Mouse (Mus musculus) gastrocnemius, adult 8-10 months (tissue): ENCODE data around the gene Slc13a4. TPM values are rescaled to one million over a fixed set of nuclear protein-coding genes. Genes with fewer than 3 reads are reported as not detected.

Experiments used
- DNase-seq, 2 experiments: peaks; one replicate each; pipeline ENCODE4 v3.0.0; 2022; ENCODE audit warnings: low spot score in 2 of 2
- total RNA-seq, 4 experiments: library from RNA; stranded (reverse); gene quantifications; 2 replicates each; pipeline ENCODE4 v1.2.4; 2022

Slc13a4 gene
- total RNA-seq, 4 experiments from 2014 or later: not detected

DNA sequence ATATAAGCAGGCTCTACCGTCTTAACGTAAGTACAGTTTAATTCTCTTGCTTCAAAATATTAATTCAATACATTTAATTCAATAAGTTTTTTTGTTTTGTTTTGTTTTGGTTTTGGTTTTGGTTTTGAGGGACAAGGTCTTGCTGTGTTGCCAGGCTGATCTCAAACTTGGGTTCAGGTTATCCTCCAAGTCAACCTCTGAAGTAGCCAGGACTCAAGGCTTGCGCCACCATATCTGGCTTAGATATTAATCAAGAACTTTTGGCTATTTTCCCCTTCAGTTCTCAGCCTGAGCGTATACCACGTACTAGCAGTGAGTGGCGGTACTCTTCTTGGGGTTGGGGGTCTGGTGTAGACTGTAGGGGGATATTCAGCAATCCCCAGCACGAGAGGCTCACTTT lies 5.3 kb downstream of the Slc13a4 start:
- DNase-seq: no peak

DNA sequence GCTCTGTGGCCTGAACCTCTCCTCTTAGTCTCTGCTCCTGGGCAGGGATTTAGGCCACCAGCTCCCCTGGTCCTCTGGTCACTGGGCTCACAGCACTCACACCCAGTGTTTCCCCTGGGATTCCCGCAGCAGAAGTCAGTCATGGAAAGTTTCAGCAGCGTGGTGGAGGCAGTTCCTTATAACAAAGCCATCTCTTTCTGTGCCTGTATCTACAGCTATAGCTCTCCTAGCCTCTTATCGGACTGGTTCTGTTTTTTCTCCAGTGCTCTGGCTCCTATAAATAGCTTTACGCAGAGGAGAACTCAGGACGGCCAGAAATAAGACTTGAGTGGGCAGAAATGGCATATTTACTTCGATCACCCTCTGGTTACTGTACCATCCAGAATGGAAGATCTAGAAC lies 9.6 kb downstream of the Slc13a4 start:
- DNase-seq: no peak

DNA sequence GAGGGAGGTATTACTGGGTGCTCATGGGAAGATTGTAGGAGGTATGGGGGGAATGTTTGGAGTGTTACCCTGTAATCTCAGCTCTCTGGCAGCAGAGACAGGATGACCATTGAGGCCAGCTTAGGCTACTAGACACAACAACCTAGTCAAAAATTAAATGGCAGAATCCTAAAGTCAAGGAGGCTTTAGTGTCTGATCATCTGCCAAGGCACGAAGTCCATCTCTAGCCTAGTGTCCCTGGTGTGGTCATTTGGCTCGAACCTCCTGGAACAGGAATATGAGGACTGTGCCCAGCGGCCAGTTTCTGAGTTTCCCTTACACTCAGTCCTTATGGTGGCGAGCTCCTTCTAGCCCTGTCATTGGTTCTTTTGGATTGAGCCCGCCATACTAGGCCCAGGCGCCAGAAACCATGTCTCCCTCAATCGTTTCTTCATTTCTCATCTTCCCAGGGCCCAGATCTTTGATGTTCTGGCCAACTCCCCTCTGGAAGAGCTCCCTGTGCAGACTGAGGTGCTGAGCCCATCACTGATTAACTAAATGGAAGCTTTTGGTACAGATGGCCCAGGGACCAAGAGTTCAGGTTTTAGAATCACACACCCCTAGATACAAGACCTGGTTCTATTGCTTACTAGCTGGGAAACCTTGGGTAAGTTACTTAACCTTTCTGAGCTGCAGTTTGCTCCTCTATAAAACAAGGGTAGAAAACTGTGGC lies 10.3 kb downstream of the Slc13a4 start:
- no peak for DNase-seq

DNA sequence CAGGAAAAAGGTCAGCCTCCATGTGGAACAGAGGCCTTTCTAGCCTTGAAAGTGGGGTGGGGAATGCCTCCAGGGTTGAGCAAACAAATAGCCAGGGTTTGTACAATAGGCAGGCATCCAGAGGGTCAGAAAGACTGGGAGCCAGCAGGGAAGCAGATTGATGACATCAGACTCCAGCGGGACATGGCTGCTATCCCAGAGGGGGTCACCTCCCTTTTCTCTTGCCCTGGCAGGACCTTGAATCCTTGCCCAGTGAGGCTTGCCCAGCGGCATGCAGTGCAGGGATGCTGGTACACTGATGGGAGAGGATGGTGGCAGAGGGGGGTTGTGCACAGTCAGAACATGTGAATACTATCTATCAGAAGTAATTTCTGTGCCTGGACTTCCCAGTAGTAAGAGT lies 10.9 kb downstream of the Slc13a4 start:
- DNase-seq: no peak

DNA sequence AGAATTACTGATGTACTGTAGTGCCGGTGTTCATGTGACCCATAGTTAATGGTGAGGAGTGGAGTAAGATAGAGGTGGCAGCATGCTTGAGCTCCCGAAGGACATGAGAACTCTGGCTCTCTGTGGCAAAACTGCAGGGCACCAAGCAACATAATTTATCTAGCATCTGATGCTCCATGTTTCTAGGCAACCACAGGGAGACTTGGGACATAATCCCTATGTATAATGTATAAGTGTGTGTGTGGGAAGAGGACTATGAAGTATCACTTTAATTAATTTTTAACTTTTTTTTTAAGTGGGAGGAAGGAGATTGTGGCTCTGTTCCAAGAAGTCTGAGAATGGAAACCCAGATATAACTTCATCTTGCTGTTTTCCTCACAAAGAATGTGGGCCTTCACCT lies 13.0 kb downstream of the Slc13a4 start:
- no peak for DNase-seq

DNA sequence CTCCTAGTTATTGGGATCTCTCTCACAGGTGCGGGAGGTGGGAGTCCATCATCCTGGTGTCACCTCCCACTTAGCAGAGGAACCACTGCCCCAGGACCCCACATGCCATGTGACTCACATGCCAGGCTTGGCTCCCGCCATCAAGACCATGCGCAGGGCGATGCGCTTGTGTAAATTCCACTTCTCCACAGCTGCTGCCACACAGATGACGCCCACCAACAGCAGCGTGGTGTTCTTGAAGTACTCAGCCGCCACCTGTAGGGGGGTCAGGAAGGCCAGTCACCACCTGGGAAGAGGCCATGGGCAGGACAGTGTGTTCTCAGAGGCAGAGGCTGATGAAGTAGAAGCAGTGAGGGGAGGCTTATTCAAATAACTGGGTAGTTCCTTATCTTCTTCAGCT lies 18.3 kb downstream of the Slc13a4 start:
- no peak for DNase-seq

DNA sequence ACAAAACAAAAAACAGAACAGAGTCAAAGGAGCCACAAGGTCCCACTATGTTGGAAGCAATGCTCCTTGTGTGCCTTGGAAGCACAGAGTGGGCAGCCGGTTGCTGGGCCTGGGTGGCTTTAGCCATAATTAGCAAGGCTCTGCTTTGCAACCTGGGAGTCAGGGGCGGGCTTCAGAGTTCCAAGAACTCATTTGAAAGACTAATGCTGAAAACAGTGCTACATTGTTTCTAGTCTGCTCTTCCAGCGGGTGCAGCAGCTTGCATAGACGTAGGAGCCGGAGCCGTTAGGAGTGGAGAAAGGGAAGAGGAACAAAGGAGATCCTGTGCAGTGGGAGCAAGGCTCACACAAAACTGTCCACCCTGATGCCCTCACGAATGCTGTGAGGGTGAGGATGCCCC lies 19.0 kb downstream of the Slc13a4 start:
- DNase-seq: no peak

DNA sequence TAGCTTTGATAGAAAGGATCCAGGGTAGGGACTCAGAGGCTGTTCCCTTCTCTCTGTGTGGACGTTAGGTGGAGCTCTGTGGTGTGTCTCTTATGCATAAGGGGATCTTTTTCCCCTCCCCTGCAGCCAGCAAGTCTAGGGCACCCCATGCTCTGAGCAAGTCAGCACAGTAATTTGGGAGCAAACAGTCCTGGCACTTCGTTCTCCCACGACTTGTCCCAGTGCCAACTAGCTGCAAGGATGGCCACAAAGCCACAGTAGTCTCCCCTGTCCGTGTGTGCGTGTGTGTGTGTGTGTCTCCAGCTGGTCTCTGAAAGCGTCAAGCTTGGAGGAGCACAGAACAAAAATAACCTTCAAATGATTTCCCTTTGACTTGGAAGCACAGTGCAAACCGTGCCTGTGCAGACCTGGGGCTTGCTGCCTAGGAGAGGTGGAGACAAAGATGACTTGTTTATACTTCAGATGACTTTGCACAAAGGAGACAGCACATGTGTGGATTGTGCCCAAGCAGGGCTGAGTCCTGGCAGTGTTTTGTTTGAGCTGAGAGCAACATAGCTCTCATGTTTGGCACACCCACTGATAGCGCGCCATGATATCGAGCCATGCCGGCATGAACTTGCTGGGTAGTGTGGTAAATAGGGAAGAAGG lies 19.7 kb downstream of the Slc13a4 start:
- DNase-seq: no peak

DNA sequence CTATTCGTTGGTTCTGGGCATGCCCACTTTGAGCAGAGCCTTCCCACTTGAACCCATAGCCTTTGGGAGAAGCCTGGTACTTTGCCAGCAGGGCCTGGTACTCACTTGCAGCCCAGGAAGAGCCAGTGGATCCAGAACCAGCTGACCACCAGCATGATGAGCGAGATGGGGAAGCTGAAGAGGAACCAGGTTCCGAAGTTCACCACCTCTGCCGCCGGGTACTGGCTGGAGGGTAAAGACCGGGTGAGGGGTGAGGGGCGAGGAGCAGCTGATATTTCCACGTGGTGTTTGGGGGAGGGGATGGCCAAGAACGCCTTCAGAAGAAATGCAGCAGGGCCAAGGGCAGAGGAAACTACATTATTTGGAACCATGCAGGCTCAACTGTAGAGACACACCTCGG lies 28.6 kb downstream of the Slc13a4 start:
- DNase-seq: no peak

DNA sequence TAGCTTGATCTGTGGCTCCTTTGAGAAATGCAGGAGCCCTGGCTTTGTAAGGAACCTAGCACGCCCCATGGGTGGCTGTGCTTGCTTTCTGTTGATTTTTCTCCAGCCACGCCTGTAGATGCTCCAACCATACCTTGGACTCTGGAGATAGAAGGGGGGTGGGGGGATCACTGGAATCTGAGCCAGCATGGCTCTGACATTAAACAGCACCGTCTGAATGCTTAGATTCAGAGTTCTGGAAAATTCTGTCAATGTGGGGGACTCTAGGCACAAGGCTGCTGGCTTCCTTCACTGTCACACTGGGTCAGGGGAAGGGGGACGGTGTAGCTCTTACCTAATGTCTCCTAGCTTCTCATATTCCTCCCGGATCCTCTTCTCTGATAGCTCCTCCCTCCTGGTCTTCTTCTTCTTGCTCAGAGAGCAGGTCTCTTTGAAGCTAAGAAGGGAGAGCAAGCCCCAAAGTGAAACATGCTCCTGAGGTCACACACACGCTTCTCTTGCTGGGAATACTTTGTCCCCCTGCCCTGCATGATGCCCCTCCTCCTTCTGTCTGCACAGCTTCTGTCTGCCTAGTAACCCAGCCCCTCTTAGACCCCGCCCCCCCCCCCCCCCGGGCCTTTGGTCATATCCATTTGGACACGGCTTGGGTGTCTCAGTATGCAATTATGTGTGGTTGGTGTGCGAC lies 29.9 kb downstream of the Slc13a4 start:
- DNase-seq: no peak

DNA sequence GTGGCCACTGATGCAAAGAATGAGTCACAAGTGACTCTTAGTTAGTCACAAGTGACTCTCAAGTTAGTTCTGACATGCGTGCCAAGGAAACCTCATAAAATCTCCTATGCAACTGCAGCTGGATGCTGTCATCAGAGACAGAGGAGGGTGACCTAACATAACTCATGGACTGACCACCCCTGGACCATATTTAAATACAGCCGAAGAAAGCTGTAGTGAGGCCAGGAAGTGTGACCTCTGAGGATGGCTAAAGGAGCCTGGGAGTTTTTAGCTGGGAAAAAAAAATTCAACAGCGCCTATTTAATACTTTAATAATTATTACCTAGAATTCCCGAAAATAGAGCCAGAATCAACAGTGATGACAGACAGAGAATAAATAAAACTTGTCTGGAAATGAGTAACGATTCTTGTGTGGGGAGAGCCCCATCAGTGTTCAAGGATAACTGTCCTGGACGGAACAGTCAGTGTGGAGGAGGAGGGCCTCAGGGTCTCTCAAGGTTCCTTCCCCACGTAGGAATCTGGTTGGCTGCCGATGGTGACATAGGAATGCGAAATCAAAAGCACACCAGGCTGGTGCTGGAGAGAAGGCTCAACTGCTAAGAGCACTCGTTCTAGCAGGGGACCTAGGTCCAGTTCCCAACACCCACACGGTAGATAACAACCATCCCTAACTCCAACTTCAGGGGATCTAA lies 34.4 kb downstream of the Slc13a4 start:
- no peak for DNase-seq

DNA sequence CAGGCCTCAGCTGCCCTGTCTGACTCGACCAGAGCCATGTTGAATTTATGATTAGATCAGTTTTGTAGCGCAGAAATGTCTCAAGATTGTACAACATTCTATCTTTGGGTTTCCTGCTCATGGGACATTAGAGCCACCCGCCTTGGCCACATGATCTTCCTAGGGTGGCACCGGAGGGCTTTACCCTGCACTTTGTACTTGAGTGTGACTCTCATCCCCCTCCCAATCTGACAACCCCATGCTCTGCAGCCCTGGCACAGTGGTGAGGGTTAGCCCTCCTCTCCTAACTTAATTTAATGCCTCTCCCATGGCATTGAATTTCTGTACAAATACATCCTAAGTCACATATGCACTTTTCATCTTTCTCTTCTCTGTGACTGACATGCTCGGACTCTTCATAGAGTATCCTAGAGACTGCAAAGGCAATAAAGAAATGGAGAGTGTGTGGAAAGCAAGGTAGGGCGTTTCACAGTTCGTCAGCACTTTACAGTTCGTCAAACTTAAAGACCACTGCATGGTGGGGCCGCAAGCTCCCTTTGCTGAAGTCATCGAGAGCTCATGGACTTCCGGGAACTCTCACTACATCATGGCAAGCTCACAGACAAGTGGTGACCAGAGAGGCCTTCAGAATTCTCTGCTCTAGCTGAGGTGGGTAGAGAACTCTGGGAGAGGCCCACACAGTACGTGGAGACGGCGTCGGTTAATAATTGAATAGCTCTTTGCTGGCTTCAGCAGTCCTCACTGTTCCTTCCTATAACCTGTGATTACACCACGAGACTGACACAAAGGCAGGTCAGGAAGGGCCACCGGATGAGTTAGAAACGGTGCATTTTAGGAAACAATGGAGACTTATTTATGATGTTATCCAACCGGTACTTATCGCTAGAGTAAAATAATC lies 35.8 kb downstream of the Slc13a4 start:
- no peak for DNase-seq

DNA sequence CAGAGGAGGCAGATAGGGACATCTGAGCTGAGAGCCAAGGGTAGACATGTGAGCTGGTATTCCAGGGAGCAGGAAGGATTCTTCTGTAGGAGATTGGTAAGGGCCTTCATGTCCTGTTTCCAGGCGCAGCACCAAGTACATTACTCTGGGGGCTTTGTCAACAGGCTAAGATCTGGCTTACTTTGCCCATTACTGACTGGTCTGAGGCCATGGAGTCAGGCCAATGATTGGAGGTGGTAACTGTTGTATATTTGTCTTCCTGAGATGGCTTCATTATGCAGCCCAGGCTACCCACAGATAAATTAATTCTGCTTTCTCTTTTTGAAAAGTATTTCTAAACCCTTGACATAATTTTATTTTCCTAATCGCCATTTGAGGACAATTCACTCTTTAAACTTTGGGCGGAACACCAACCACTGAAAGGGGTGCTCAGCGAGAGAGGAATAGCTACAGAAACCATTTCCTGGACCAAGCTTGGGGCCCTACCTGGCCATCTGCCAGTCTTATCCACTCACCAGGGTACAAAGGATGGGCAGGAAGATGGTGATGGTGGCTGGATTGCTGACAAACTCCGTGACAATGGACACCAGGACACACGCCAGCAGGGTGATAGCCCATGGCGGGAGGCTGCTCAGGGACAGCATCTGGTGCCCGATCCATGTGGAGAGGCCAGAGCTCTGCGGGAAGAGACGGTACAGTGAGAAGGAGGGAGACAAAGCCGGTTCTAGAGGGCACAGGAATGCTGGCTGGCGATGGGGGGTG lies 36.7 kb downstream of the Slc13a4 start:
- DNase-seq: no peak

DNA sequence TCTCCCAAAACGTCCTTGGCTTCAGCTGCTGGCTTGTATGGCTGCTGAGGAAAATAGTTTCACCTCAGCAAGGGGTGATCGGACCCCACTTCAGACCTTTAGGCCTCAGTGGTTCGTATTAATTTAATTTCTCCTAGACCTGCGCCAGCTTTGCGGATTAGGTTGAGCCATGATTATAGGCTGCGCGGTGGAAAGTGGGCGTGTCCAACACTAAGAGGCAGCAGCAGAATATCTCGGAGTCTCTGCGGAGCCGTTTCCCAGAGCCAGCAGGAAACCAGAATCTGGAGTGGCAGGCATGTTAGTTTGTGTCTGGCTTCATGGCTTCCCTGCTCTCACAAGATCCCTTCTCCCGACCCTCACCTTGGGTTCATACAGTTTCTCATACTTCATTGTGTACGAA lies 38.3 kb downstream of the Slc13a4 start:
- DNase-seq: no peak

DNA sequence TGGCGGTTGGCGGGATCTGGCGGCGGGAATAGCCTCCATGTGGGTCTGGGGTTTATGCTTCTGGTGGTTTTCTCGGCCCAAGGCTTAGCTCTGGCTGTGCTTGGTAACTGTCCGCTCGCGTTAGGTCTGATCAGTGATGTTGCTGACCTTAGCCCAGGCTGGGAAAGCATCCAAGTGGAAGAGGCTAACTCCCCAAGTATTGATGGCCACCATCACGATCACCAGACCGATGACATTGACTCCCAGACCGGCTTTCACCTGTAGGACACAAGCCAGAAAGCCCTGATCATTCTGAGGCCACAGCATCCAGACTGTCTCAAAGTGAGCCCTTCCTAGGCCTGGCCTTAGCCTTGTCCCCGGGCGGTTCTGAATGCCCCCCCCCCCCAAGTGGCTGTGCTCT lies 39.2 kb downstream of the Slc13a4 start:
- no peak for DNase-seq

DNA sequence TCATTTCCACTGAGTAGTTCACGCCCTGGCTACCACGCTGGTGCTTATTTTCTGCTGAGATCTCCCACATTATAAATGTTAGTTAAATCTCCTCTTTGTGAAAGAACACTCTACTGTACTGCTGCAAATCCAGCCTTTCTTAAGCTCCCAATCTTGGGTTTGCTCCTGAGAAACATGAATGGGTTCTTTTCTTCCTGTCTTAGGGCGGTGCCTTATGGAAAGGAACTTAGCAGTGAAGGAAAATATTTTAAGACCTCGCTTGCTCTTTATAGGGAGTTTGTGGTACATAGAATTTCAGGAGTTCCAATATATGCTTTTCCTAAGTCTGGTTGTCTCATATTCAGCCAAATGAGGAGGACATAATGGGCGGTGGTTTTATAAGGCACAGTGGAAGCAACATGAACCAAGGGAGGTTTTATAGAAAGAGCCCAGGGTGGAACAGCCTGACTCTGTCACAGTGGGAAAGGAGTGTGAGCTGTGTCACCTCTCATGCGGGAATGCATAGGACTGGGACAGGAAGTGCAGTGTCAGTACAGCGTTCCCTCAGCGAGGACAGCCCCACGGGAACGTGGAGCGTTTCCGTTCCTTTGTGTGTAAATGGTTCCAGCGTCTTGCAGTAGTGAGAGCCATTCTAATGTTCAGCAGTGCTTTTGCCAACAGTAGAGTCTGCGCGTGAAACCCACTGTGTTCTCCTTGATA lies 42.2 kb downstream of the Slc13a4 start:
- no peak for DNase-seq

DNA sequence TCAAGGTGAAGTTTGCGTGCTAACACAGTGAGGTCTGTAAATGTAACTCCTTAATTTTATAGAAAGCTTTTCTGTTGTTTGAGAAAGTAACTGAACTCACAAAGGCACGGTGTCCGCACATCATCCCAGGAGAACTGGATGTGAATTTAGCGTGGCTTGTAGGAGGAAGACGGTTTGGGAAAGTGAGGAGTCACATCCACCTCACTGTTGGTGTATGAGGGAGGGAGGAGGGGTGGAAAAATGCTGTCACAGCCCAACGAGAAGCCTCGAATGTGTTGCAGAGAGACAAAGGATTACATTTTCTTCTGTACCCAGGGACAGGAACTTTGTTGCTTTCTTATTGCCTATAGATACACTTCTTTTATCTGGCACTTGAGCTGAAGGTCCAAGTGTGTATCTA lies 47.4 kb downstream of the Slc13a4 start:
- DNase-seq: no peak

DNA sequence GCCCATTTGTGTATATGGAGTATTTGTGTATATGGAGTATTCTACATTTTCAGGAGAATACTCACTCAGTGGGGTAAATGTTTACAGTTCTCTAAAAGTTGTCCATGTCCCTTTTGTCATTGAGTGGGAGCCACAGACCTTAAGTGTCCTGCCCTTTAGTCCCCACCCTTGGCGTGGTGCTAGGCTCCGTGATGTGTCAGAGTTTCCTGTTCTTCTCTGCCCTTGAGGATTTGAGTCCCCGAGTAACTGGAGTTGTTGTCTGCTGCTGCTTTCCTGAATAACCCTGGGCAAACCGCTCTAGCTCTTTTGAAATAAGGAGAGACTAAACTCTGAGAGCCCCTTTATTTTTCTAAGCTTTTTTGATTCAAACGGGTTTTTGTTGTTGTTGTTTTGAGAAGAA lies 48.4 kb downstream of the Slc13a4 start:
- DNase-seq: peak in 1 of 2 experiments; percentile 26

DNA sequence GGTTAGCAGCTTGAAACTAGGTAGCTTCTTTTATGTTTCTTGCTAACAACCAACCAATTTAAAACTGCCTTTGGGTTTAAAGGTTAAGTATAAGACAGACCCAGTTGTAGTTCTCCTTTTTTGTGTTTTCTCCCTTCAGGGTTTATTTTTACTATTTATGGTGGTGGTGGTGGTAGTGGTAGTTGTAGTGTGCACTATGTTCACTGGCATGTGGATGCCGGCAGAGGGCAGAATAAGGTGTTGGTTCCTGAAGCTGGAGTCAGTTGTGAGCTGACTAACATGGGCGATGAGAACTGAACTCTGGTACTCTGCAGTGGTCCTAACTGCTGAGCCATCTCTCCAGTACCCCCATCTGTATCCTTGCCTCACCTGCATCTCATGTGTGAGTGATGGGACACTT lies 49.0 kb downstream of the Slc13a4 start:
- DNase-seq: no peak
